Mouse (Mus musculus) liver, embryonic 14.5 days (tissue): ENCODE measurements around the gene Rab3c.

Experiments
- CTCF ChIP-seq: IDR thresholded peaks from 2 replicates; pipeline ENCODE4 v1.5.1; 2016; ENCODE audit warnings: antibody characterized with exemption, low read depth, control low read depth
- EP300 ChIP-seq: IDR thresholded peaks from 2 replicates; pipeline ENCODE4 v1.6.1; 2016; ENCODE audit warnings: antibody characterized with exemption, low read depth

GRCm38 (mm10) chr13:110122825-110123224 is 158.0 kb downstream of the Rab3c start:
- no peak for TF ChIP-seq CTCF
- no peak for TF ChIP-seq EP300
